Mouse (Mus musculus) right cerebral cortex, postnatal 4 days (tissue): ENCODE results near the gene Zbtb14.
A peak's percentile ranks its signal among the peaks of the same experiment; 100 is the strongest.

Experiments
- DNase-seq: peaks from one replicate; pipeline ENCODE4 v3.0.0-alpha.2; 2022

Zbtb14 gene

DNA sequence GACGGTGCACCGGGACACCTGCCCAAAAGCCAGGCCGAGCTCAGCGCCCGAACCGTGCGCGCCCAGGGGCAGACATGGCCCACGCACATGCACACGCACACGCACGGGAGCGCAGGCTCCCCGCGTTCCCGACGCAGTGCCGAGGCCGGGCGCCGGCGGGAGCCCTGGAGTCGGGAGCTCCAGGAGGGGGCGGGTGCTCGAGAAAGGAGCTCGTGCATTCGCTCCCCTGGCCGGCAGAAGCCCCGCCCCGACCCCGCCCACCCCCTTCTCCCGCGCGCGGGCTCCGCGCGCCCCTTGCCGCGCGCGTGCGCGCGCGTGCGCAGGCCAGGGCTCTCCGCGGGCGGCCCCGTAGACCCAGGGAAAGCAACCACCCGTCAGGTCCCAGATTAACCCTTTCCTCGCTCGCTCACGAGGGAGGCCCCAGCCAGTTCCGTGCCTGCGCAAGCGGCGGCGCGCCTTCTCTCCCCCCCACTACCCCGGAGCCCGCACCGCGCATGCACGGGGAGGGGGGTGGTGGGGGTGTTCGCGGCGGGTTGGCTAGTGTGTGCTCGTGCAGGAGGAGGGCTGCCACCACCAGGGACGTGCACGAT, at the start of gene Zbtb14:
Gene Zbtb14 (plus strand): TSS at position 540 of the 590 bp plus-strand sequence.
- peak; percentile 92 for DNase-seq

DNA sequence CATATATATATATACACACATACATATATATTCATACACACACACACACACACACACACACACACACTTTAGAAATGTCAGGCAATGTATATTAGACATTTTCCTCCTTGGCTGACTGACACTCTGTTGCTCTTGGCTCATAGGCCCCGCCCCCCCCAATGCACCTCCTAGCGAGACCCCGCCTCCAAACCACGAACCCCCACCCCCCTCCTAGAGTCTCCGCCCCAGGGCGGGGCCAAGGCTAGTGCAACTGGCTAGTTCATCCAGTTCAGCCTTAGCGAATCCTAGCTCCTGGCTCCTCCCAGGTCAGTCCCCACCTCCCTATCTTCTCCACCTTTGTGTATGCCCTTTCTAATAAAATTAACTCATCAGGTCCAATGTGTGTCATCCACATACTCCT, 36.8 kb upstream of the Zbtb14 start:
- DNase-seq, result no peak

DNA sequence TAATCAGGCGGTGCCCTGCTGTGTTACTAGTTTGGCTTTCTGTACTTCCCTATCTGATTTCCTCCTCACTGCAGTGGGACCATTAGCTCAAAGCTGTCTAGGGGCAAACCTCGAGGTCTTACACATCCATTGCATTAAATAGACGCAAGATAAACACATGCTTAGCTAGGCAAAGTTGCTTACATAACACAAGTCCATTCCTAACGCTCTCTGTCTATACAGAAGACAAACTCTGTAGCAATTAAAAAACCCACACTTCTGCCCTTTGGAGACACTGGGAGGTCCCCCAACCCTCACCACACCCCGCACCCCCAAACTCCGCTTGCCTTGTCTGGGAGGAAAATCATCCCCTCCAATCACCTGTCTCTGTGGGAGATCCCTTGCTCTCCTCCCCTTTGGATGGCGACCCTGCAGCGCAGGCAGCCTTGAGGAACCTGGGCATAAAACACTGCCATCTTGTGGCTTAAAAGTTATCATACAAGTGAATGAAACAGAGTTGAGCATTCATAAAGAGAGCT, 33.8 kb upstream of the Zbtb14 start:
- DNase-seq, result peak; percentile 33

DNA sequence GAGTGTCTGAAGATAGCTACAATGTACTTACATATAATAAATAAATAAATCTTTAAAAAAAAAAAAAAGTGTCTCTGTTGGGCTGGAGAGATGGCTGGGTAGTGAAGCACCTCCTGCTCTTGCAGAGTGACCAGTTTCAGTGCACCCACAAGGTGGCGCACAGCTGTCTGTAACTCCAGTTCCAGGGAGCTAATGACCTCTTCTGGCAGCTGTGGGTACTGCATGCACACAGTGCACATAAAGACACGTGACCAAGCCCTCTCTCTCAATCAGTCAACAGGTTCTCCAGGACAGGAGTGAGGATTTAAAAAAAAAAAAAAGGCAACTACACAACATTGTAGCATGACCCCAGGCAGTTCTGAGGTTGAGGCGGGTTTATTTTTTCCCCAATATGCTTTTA, 17.8 kb upstream of the Zbtb14 start:
- peak; percentile 48 for DNase-seq

DNA sequence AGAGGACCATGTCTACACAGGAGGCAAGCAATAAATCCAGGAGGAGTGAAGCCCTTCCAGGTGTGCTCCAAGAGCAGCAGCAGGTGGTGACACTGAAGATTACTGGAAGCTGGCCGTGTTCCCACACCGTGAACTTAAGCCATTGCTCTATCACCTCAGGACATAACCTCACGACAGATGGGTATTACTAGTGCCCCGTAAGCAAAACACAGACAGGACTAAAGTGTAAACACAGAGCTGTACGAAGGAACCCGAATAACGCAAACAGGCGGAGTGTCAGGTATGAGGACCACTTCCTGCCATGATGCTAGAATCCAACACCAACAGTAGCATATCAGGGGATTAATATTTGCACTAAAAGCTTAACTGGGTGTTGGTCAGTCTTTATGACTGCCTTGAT, 2.0 kb upstream of the Zbtb14 start:
- DNase-seq, result no peak

DNA sequence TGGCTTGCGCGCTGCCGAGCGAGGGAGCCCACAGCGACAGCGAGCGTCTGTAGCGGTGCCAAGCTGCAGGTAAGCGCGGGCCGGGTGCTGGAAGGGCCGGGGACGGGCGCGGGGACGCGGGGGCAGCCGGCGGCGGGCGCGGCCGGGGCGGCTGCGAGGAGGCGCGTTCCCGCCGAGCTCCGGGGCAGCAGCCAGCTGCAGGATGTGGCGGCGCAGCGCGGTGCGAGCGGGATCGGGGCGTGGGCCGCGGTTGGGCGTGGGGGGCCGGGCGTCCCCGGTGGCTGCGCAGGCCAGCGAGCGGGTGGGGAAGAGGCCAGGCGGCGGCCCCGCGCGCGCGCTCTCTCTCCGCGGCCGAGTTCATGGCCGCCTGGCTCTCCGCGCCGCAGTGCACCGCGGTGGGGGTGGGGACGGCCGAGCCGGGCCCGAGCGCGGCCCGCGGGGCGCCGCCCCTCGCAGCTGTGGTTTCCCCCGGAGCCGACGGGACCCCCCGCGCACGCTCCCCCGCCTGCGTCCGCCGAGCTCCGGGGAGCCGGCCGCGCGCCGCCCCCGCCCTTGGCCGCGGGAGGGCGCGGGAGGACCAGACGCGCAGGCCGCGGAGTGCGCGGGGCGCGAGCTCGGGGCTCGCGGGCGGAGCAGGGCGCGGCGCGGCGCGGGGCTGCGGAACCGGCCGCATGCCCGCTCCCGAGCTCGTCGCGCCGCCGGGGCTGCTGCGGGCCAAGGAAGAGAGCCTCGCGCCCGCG, 521 bp downstream of the Zbtb14 start:
- DNase-seq, result peak; percentile 75

DNA sequence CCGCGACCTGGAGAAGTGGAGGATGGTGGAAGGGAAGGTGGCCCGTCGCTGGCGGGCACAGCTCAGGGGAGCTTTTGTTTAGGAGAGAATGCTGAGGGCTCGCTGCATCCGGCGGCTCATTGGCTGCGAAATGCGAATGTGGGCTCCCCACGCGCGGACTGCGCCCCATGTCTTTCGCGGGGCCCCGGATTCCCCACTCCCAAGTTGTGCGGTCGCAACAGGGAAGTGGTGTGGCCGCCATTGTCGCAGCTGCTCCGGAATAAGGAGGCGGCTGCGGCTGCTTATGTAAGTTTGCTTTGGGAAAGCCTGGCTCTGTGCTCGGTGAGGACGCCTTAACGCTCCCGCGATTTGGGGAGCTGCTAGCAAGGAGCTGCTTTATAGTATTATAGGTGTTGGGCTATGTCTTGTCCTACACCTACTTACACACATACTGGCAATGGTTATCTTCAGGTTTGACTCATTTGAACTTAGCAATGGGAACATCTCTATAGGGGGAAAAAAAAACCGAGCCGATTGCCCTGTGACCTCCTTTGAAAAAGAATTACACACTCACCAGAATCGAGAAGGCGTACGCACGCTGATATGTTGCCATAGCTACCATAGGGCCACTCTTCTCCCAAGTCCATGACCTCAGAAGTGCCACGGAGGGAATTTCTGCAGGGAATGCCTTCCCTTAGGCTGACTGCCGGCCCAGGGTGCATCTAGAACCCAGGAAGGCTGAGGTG, 1.3 kb downstream of the Zbtb14 start:
- DNase-seq, result no peak

DNA sequence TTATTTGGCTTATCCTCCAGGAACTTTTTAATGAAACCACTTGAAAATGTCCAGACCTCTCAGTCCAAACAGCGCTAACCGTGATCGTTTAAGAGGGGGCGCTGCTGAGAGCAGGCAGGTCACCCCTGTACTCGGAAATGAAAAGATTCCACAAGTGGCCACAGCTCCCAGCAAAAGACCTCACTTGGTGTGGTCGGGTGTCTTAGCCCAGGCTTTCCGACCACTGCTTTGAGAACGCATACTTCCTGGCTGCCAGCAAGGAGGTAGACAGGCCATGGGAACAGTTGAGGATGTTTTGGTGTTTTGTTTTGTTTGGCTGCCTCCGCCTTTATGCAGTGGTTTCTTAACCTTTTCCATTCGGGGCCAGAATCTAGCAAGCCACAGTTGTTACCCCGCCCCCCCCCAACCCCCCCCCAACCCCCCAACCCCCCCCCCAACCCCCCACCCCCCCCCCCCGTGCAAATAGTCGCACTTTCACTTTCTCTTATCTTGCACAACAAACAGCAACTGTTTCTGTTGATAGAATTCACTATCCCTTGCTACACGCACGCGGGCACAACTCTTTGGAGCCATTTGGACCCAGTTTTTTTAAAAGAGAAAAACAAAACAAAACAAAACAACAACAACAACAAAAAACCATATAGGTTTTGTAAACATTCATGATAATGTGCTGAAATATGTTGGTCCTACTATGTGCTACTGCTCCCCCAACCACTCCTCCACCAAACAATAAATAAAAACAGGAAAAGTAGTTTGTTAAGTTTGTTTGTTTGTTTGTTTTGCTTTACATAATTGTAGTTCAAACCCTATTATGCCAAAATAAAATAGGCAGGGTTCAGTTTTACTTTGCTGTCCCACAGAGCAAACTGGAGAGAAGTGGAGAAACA, 13.5 kb downstream of the Zbtb14 start:
- DNase-seq, result no peak

DNA sequence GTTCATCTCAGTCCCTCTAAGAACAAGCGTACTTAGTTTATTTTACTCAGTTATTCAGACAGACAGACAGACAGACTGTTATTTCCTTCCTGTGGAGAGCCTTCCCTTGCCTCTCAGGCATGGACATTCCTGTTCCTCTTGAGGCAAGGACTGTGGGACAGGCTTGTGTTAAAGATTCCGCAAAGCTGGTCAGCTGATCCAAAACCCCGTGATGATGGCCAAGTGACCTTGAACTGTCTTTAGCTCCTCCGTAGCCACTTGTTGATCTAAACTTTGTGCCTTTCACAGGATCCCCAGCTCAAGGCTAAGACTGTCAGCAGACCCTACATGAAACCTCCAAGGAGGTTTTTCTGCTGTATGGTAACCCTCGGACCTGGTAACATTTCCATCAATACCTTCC, 14.3 kb downstream of the Zbtb14 start:
- no peak for DNase-seq

DNA sequence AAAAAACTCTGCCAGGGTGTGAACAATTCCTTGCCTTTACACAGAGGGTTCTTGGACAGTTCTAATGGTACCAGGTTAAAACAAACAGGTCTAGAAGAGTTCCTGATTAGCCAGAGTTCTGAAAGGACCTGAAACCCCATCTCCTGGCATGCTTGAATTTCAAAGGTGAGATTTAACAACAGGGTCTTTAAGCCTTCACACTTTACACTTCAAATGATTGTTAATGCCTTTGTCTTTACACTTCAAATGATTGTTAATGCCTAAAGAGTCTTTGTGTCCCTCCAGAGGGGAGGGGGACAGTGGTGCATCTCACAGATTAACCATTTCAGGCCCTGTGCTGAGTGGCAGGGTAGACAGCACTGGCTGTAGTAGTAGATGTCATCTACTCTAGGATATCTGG, 15.2 kb downstream of the Zbtb14 start:
- no peak for DNase-seq

DNA sequence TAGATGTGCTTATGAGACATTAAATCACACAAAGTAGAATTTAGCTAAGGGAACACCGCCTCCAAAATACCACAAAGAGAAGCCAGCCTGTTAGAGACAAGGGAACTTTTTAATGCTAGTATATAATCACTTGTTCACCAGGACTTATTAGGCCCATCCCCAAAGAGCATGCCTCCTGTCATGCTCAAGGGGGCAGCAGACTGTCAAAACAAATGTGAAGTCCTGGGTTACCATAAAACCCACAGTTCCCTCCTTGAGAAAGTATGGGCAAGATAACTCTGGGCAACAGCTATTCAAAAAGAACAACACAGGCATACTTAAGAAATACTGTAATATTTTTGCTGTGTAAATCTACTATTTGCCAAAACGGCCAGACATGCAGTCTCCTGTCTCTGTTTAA, 18.3 kb downstream of the Zbtb14 start:
- DNase-seq, result no peak

DNA sequence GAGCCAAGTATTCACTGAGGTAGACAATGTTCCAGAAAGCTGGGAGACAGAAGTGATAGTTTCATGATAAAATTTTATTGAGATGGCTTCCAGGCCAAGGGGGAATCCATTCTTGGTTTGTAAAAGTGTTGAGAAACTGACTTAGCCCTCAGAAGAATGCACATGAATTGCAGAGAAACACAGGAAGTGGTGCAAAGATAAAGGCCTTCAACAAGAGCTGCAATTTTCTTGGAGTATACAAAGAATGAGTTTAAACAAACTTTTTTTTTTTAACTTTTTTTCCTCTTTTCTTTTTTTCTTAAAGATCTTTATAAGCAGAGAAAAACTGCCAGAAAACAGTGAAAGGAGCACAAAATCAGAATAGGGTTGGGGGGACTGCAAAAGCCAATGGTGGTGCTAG, 33.3 kb downstream of the Zbtb14 start:
- no peak for DNase-seq

DNA sequence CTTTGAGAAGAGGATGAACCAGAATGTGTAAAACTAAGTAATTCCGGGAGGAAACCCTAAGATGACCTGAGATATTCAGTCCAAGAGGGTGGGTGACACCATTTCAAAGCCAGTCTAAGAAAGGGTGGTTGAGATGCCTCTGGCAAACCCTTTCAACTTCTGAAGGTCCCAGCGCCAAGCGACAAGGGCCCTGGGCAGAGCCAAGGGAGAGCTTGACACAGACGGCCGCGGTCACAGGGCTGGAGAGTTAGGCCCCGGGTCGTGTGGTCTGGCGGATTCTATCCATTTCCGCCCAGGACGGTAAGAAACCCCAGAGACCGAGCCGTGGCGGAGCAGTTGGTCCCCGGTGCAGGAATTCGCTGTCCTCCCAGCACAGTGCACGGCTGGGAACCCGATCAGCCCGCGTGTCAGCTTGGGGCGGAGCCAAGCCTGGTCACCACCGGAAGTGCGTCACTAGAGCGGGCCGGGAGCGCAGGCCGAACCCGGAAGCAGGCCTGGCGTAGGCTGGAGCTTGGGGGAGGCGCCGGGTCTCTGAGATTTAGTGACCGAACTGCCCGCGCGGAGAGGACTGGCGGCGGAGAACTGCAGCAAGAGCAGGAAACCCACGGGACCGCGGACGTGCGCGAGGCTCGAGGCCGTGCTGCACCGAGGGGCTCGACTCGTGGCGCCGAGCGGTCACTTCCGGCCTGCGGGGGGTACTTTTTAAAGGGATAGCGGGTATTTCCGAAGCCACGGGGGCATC, 34.2 kb downstream of the Zbtb14 start:
- peak; percentile 96 for DNase-seq

DNA sequence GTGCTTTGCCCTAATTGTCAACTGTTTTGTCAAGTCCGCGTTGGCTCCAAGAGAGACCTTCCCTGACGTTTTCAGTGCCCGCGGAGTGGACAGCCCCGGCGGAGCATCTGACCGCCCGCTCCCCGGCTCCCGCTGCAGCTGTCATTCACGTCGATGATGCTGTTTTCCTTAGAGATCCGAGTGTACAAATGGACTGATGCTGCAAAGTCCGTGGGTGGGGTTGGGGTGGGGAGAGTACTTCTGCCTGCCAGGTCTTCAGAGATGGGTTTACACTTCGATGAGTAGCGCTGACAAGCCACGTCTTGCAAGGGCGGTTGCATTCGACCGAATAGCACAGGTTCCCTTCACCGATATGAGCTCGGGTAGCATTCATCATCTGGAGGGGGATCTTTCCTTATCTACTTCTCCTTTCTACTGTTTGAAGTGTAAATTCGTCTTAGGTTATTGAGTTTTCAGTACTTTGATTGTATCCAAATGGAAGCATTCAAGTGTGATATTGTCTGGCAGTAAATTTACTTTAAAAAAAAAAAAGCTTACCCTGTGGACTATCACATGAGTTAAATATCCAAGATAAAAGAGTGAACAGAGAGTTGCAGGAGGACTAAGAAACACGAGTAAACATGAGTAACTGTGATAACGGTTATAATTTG, 35.0 kb downstream of the Zbtb14 start:
- DNase-seq, result no peak

DNA sequence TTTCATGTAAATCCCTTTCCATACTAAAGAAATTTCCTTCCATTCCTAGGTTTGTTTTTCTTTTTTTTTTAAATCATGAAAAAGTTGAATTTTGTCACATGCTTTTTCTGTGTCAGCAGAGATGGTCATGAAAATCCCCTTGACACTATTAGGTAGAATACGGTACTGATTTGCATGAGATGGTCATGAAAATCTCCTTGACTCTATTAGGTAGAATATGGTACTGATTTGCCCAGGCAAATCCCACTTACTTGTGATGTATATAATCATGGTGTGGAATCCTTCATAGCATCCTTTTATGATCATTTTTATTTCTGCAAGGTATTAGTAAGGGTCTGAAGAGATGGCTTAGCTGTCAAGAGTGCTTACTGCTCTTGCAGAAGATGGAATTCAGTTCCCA, 38.7 kb downstream of the Zbtb14 start:
- DNase-seq, result no peak

DNA sequence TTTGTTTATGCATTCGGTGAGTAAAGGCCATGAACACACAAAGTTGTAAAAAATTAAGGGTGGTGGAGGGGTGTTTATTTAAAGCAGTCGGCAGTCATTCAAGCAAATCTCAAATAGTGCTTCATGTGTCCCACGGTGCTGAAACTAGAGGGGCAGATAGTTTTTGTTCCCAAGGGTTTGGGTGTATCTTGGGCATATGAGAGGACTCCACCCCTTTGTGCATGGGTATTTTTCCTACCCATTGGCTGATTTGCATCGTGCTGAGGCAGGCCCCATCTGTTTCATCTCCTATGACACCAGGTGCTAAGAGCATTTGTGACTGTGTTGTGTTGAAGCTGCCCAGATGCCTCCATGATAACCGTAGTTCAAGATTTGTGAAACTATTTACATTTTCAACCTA, 55.0 kb downstream of the Zbtb14 start:
- no peak for DNase-seq

DNA sequence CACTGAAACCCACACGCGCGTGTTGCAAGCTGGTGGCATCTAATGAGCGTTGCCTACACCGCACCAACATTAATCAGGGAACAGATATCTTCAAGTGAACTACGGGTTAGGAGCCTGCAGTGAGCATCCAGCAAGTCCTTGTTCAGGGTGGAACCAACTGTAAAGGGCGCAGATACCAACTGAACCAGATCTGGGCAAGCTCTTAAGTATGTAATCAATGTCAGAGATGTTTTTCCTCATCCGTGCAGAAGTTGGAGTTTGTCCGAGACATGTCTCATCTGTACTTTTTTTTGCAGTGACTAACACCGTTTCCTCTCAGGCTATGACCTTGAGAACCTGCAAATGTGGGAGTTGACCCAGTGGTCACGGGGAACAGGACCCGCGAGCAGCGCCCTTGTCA, 55.6 kb downstream of the Zbtb14 start:
- no peak for DNase-seq

DNA sequence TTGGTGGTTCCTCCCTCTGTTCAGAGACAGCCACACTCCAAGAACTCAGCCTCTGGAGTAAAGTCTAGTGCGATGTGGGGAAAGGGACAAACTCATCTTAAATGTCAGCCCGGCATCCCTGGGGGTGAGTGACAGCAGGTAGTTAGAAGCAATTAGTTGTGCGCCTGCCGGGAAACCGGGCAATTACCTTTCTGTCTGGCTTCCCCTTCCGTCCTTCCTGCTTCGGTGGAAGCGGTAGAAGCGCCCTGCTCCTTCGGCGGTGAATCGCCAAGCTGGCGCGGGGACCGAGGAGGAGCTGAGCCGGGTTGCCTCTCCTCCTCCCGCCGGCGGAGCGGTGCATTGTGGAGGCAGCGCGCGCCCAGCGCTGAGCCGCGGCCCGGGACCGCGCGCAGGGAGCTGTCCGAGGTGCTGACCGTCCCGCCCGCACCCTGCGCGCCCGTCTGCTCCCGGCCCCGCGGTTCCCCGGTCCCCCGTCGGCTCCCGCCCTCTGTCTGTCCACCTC, 56.2 kb downstream of the Zbtb14 start, which contains the start of gene Akain1:
Gene Akain1 (plus strand): TSS at position 337 of the 502 bp plus-strand sequence.
- peak; percentile 62 for DNase-seq

DNA sequence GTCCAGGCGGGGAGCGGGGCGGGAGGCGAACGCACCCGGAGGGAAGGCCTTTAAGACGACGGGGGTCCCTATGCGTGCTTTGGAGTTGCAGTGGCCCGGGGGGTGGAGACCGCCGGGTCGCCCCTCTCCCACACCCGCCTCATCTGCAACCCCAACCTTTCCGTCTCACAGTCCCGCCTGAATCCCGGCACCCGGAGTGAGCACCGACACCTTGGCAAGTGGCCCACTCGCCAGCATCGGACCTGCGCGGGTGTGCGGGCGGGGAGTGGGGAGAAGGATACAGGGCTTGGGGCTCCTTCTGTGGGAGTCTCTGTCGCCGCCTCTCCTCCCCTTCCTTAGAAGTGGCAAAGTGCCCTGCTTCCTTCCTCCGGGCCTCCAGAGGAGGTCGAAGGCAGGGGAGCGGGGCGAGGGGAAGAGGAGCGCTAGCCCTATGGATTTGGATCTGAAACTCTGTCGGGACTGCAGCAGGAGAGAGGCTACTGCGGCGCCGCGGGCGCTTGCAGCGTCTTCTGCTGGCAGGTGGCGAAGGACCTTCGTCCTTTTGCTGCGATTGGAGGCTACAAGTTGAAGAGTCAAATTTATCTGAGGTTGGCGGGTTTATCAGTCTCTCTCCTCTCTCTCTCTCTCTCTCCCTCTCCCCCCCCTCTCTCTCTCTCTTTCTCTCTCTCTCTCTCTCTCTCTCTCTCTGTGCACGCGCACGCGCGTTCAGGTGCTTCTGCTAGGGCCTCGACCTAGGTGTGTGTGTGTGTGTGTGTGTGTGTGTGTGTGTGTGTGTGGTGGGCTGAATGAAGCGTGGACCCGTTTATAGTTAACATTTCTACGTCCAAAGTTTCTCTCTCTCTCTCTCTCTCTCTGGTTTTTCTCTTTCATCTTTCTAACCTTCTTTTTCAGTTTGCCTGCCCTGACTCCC, 57.0 kb downstream of the Zbtb14 start:
- peak; percentile 41 for DNase-seq
